Mouse (Mus musculus) ES-E14 (cell line): Measurements from ENCODE around the gene Trim29. TPM values are rescaled to one million over a fixed set of nuclear protein-coding genes. Genes with fewer than 3 reads are reported as not detected.

ENCODE experiments used
- DNase-seq: peaks from one replicate; pipeline ENCODE4 v3.0.0-alpha.2; 2013; ENCODE audit warnings: low read depth, low spot score
- H3K27ac ChIP-seq: 2 replicates; pipeline ENCODE4 v1.5.1; 2012; ENCODE audit warnings: low read depth, mild to moderate bottlenecking, low read length, moderate library complexity, mixed read lengths; ENCODE audit not compliant: poor library complexity, insufficient read depth, severe bottlenecking
- H3K36me3 ChIP-seq: 2 replicates; pipeline ENCODE4 v1.6.1; 2012; ENCODE audit warnings: mild to moderate bottlenecking, low read length, moderate library complexity, mixed read lengths; ENCODE audit not compliant: control insufficient read depth, poor library complexity, insufficient read depth, severe bottlenecking
- H3K4me1 ChIP-seq, 2 experiments: fragments of 150-350 bp in 1 of 2; sonication (generic) in 1 of 2; 2 replicates each; pipeline ENCODE4 v1.6.1; 2012; ENCODE audit warnings: low read length in 2 of 2, mild to moderate bottlenecking in 1 of 2, mixed read lengths in 1 of 2; ENCODE audit not compliant: control insufficient read depth in 2 of 2, insufficient read depth in 2 of 2, poor library complexity in 1 of 2
- H3K4me3 ChIP-seq, 2 experiments: fragments of 150-350 bp in 1 of 2; sonication (generic) in 1 of 2; 2 replicates each; pipeline ENCODE4 v1.5.1; 2012; ENCODE audit warnings: low read length in 2 of 2, low read depth in 1 of 2, mild to moderate bottlenecking in 1 of 2, mixed read lengths in 1 of 2; ENCODE audit not compliant: insufficient read depth in 1 of 2, poor library complexity in 1 of 2, severe bottlenecking in 1 of 2
- H3K9ac ChIP-seq: 2 replicates; pipeline ENCODE4 v1.6.1; 2012; ENCODE audit warnings: low read depth, mild to moderate bottlenecking, low read length, mixed read lengths; ENCODE audit not compliant: poor library complexity, insufficient read depth, severe bottlenecking
- H3K9me3 ChIP-seq: fragments of 150-350 bp; sonication (generic); 2 replicates; pipeline ENCODE4 v1.6.1; 2012; ENCODE audit warnings: low read depth, mild to moderate bottlenecking, low read length; ENCODE audit not compliant: control insufficient read depth, insufficient read depth
- CHD2 ChIP-seq: IDR thresholded peaks from 2 replicates; pipeline ENCODE4 v1.6.1; 2014; ENCODE audit warnings: mild to moderate bottlenecking, low read depth, low read length, inconsistent platforms
- HCFC1 ChIP-seq: IDR thresholded peaks from 2 replicates; pipeline ENCODE4 v1.6.1; 2012; ENCODE audit warnings: low read length, inconsistent platforms, borderline replicate concordance; ENCODE audit not compliant: insufficient read depth
- MAFK ChIP-seq: IDR thresholded peaks from 2 replicates; pipeline ENCODE4 v1.6.1; 2014; ENCODE audit warnings: mild to moderate bottlenecking, low read depth, low read length, inconsistent platforms; ENCODE audit not compliant: insufficient read depth
- ZC3H11A ChIP-seq: IDR thresholded peaks from 2 replicates; pipeline ENCODE4 v1.6.1; 2012; ENCODE audit warnings: low read depth, mild to moderate bottlenecking, inconsistent platforms, low read length, borderline replicate concordance
- ZNF384 ChIP-seq: IDR thresholded peaks from 2 replicates; pipeline ENCODE4 v1.6.1; 2012; ENCODE audit warnings: low read depth, low read length, inconsistent platforms
- in situ Hi-C, 2 experiments: fragments of 600-800 bp; cut with MboI; formaldehyde crosslinking; loops; one replicate each; pipeline ENCODE4 v1.15.1; 2025; ENCODE audit warnings: low sequenced_read_pairs in 2 of 2, inconsistent platforms in 1 of 2; ENCODE audit not compliant: unreplicated experiment in 2 of 2
- total RNA-seq: library from RNA; depleted of rRNA; stranded (reverse); fragments of 300-350 nt; gene quantifications from 2 replicates; pipeline ENCODE4 v1.2.3, GENCODE M21; 2012

The Trim29 gene
- total RNA-seq, 1 experiment, result 0.22 TPM

GRCm38 (mm10) chr9:43262811-43263550 is 47.7 kb upstream of the Trim29 start:
- no peak for DNase-seq
- no peak overlapping the region for H3K4me3 ChIP-seq
- H3K9ac ChIP-seq, result no peak overlapping the region
- TF ChIP-seq ZC3H11A (no peak), HCFC1 (no peak), ZNF384 (no peak), CHD2 (no peak), MAFK (no peak)
- in situ Hi-C loops, result no loop called here
- H3K9me3 ChIP-seq, result no peaks in the 10 kb centered on the region
- peak overlapping the region; percentile 17; the same call in 1 of the 2 replicates for H3K27ac ChIP-seq
- no peaks in the 10 kb centered on the region for H3K36me3 ChIP-seq
- H3K4me1 ChIP-seq, result peaks cover 21 to 28% of the 10 kb centered on the region in 2 experiments

DNA sequence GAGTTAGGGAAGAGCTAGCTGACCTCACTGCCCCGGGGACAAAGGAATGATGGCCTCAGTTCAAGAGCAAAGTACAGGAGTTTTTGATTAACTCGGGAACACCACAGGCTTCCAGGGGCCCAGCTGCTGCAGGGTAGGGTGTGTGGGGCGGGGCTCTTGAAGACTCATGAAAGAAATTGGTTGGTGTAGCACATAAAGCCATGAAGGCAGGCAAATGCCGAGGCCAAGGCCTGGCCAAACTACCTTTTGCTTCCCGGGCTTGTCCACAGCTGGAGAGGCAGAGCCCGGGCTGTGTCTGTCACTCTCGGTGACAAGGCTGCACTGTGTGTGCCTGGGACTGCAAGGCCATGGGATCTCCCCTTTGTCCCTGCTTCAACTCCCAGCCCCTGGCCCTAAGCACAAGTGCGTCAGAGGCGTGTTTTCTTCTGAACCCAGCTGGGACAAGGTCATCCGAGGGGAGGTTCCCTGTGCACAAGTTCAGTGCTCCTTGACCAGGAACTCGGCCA is 46.6 kb upstream of the Trim29 start:
- Histone ChIP-seq H3K36me3 (no peaks in the 10 kb centered on the region), H3K27ac (peak overlapping the region; percentile 17; the same call in 1 of the 2 replicates), H3K9me3 (no peaks in the 10 kb centered on the region), H3K4me3 (no peak overlapping the region; a peak in 1 of 4 replicates), H3K4me1 (peaks cover 22 to 28% of the 10 kb centered on the region in 2 experiments), H3K9ac (peak overlapping the region; percentile 16; the same call in 1 of the 2 replicates)
- TF ChIP-seq HCFC1, result no peak
- DNase-seq, result no peak
- in situ Hi-C loops, result no loop called here

DNA sequence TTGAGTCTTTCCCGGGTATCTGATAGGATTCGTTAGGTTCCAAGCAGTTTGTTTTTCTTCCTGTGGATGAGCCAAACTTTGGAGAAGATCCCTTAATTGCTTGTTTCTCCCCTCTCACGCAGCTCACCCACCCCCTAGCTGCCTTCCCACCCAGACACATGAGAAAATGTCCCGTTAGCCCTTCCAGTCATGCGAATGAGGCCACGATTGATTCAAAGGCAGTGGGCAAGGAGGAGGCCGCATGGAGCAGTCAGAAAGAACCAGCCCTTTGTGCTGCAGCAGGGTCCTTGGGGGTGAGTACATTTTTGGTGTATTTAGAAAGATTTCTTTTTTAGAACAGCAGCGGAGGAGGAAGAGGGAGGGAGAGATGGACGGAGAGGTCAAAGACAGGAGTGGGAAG is 45.5 kb upstream of the Trim29 start:
- Histone ChIP-seq H3K27ac (no peak overlapping the region), H3K4me1 (peaks cover 27 to 30% of the 10 kb centered on the region in 2 experiments), H3K36me3 (no peaks in the 10 kb centered on the region), H3K9ac (no peak overlapping the region), H3K4me3 (no peak overlapping the region), H3K9me3 (no peaks in the 10 kb centered on the region)
- in situ Hi-C loops, result no loop called here
- no peak for DNase-seq
- TF ChIP-seq ZNF384, result no peak
- no peak for TF ChIP-seq ZC3H11A
- no peak for TF ChIP-seq MAFK
- TF ChIP-seq HCFC1, result no peak
- TF ChIP-seq CHD2, result no peak

DNA sequence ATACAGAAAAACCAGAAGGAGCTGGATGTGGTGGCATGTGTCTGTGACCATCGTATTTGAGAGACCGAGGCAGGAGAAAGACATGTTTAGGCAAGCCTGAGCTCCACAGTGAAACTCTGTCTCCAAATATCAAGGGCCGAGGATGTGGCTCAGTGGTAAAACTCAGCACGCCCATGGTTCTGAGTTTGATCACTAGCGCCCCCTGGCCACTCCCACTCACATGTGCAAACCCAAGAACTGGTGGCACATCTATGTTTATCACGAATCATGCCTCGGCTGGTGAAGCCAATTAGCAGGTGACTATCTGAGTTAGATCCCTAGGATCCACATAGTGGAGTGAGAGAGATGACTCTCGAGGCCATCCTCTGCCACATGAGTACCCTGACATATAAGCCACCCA is 43.3 kb upstream of the Trim29 start:
- no peak for DNase-seq
- Histone ChIP-seq H3K9ac (no peak overlapping the region), H3K9me3 (no peaks in the 10 kb centered on the region), H3K4me1 (peaks cover 22 to 29% of the 10 kb centered on the region in 2 experiments), H3K4me3 (no peak overlapping the region), H3K27ac (no peak overlapping the region), H3K36me3 (no peaks in the 10 kb centered on the region)
- in situ Hi-C loops, result no loop called here
- no peak for TF ChIP-seq ZC3H11A

DNA sequence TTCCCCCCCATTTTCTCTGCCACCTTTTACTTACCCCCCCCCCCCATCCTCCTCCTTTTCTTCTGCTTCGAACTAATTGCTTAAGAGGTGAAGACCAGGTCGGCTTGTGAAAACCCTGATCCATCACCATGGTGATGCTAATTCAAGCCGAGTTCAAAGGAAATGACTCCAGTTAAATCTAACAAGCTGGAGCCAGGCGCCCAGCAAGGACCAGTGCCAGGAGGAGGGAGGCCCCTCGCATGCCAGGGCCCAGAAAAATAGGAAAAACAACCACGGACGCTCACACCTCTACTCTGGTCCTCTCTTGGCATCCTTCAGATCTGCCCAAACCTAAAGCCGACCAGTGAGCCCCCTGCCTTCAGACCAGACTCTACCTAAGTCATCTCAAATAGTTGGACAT is 41.5 kb upstream of the Trim29 start:
- TF ChIP-seq MAFK (no peak), HCFC1 (no peak), CHD2 (no peak), ZNF384 (no peak), ZC3H11A (no peak)
- H3K9ac ChIP-seq, result no peak overlapping the region

More for the DNA sequence above, 41.5 kb upstream of the Trim29 start:
- Histone ChIP-seq H3K4me1 (peaks cover 16 to 19% of the 10 kb centered on the region in 2 experiments), H3K27ac (no peak overlapping the region), H3K36me3 (no peaks in the 10 kb centered on the region), H3K4me3 (no peak overlapping the region), H3K9me3 (no peaks in the 10 kb centered on the region)
- in situ Hi-C loops, result no loop called here
- no peak for DNase-seq
